8 mouse cellular contexts compared by ENCODE assay signal in the genomic region with DNA sequence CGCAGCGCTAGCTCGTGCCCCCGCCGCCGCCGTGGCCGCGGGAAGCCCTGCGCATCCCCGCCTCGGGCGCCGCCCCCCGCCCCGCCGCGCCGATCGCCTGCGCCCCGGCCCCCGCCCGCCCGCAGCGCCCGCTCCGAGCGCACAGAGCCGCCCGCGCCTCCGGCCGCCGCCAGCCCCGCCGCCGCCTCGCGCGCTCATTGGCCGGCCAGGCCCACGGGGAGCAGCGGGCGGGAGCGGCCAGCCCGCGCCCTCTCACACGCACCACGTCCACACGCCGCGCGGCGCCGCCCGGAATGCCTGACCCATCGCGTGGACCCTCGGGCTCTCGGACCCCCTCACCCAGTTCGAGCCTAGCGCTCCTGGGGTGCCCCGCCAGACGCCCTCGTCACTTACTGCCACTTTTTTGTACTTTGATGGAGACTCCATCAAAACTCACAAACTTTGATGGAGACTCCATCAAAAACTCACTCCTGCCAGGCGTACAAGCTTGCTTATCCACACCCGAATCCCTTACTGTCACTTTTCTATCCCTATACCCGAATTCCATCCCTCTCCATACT. TPM values are rescaled to one million over a fixed set of nuclear protein-coding genes. Genes with fewer than 3 reads are reported as not detected.
A peak's percentile ranks its signal among the peaks of the same experiment; 100 is the strongest.
DNase-seq lines count a peak whose midpoint lies in the region; ATAC-seq lines count a peak whose summit lies in the region.

Gene Bicc1, minus strand, starts transcription at position 25 of the 560 bp plus-strand sequence.

- H3K27me3 ChIP-seq in forebrain, embryonic 12.5 days: peaks cover 20% of the 10 kb centered on the region
- H3K27me3 ChIP-seq in midbrain, embryonic 10.5 days (ENCODE audit: low read depth, poor library complexity, severe bottlenecking): peaks cover 49% of the 10 kb centered on the region
- H3K27me3 ChIP-seq in stomach, embryonic 16.5 days (ENCODE audit: control insufficient read depth, insufficient read depth, low read length): no peaks in the 10 kb centered on the region

- DNase-seq in ES-CJ7 (ENCODE audit: low read depth, low spot score) (peak; percentile 8), R1 (ENCODE audit: low read depth, low spot score) (peak; percentile 32)
- DNase-seq in heart, postnatal 14 days: peak; percentile 65 to 80
- DNase-seq in left cerebral cortex, postnatal 4 days: peak; percentile 16
- peak; percentile 63 for DNase-seq in midbrain, embryonic 10.5 days (ENCODE audit: low spot score)

- peaks cover 11% of the 10 kb centered on the region for H3K4me1 ChIP-seq in forebrain, embryonic 12.5 days
- H3K4me1 ChIP-seq in midbrain, embryonic 10.5 days: peaks cover 14% of the 10 kb centered on the region
- no peaks in the 10 kb centered on the region for H3K4me1 ChIP-seq in stomach, embryonic 16.5 days (ENCODE audit: control insufficient read depth, insufficient read depth, low read length)

- WGBS in forebrain, embryonic 12.5 days: 3% methylated on average over 21 of the region's 69 CpGs
- 11% methylated on average over 55 of the region's 69 CpGs for WGBS in midbrain, embryonic 10.5 days
- WGBS in stomach, embryonic 16.5 days: 3% methylated on average over 46 of the region's 69 CpGs

- 0 out of 2 replicates have a peak within 1 kb of the TSS, but pooled peaks have one; percentile 19 for H3K27ac ChIP-seq in forebrain, embryonic 12.5 days
- peak within 1 kb of the TSS; percentile 84 for H3K27ac ChIP-seq in midbrain, embryonic 10.5 days (replicated peaks)
- H3K27ac ChIP-seq in stomach, embryonic 16.5 days (ENCODE audit: low read length): peak within 1 kb of the TSS; percentile 80

- peak within 1 kb of the TSS; percentile 81 for H3K4me2 ChIP-seq in forebrain, embryonic 12.5 days
- peak within 1 kb of the TSS; percentile 87 for H3K4me2 ChIP-seq in stomach, embryonic 16.5 days (ENCODE audit: low read depth, low read length)

- no peaks in the 10 kb centered on the region for H3K36me3 ChIP-seq in forebrain, embryonic 12.5 days (replicated peaks)
- H3K36me3 ChIP-seq in midbrain, embryonic 10.5 days: no peaks in the 10 kb centered on the region
- no peaks in the 10 kb centered on the region for H3K36me3 ChIP-seq in stomach, embryonic 16.5 days (ENCODE audit: control insufficient read depth, insufficient read depth, low read length)

- peak within 1 kb of the TSS; percentile 69 for H3K4me3 ChIP-seq in forebrain, embryonic 12.5 days (replicated peaks)
- peak within 1 kb of the TSS; percentile 77 for H3K4me3 ChIP-seq in midbrain, embryonic 10.5 days
- peak within 1 kb of the TSS; percentile 75 for H3K4me3 ChIP-seq in stomach, embryonic 16.5 days (replicated peaks; ENCODE audit: low read length)

- peak; percentile 88 for ATAC-seq in forebrain, embryonic 12.5 days (ENCODE audit: low FRiP score)
- peak; percentile 93 for ATAC-seq in stomach, embryonic 16.5 days (ENCODE audit: insufficient read depth, low FRiP score)
- no peak for ATAC-seq in CD4-positive, CD25-positive, alpha-beta regulatory T cell, adult 4 months

- H3K9ac ChIP-seq in forebrain, embryonic 12.5 days: peak within 1 kb of the TSS; percentile 62
- peak within 1 kb of the TSS; percentile 87 for H3K9ac ChIP-seq in stomach, embryonic 16.5 days (ENCODE audit: low read length)

- no peaks in the 10 kb centered on the region for H3K9me3 ChIP-seq in forebrain, embryonic 12.5 days
- no peaks in the 10 kb centered on the region for H3K9me3 ChIP-seq in midbrain, embryonic 10.5 days (replicated peaks)
- H3K9me3 ChIP-seq in stomach, embryonic 16.5 days (replicated peaks; ENCODE audit: control insufficient read depth, low read length): no peaks in the 10 kb centered on the region

- intact Hi-C loops in heart, postnatal 14 days (cut with DNase I): loop anchor here (5.0 kb wide), 2 partner anchors 63 to 107 kb away; no protein-coding TSS in a partner anchor
- intact Hi-C loops in left cerebral cortex, postnatal 4 days (cut with DNase I): no loop called here

RNA-seq across cellular contexts. Expression of gene Bicc1, which starts in this region (rescaled TPM):
- polyA plus RNA-seq in forebrain, embryonic 12.5 days (2016; fragmentation: Nextera tagmentation; extraction: Ambion mirVana): 5.7 and 6.8 TPM in 2 replicates
- total RNA-seq in heart, postnatal 14 days (2021): 10 to 100 TPM; 22.1 to 27.9 TPM
- total RNA-seq in left cerebral cortex, postnatal 4 days (2021): 1 to 10 TPM; 6.9 to 7.0 TPM
- 4.1 and 5.9 TPM in 2 replicates for polyA plus RNA-seq in midbrain, embryonic 10.5 days (2016; fragmentation: Nextera tagmentation; extraction: Ambion mirVana)
- polyA plus RNA-seq in stomach, embryonic 16.5 days (2015; fragmentation: Nextera tagmentation; extraction: Ambion mirVana): 19.6 and 22.1 TPM in 2 replicates
- polyA plus RNA-seq in CD4-positive, CD25-positive, alpha-beta regulatory T cell, adult 4 months (2017; shearing (Covaris generic)): under 1 TPM in 1 of 2 experiments, not detected in 1; 0.11 TPM

Comparison
In these comparisons a context has a peak if more than half of its experiments do, and no peak if none do; other contexts are left out.
1. DNase-seq: peak in every context shown above with its lines; median percentile 72 in heart, postnatal 14 days; 63 in midbrain, embryonic 10.5 days; 32 in R1; 16 in left cerebral cortex, postnatal 4 days; 8 in ES-CJ7.
2. H3K27ac ChIP-seq: peak in every context shown above with its lines; median percentile 84 in midbrain, embryonic 10.5 days; 80 in stomach, embryonic 16.5 days; 19 in forebrain, embryonic 12.5 days.